Mouse (Mus musculus) megakaryocyte, embryonic 14.5 days (primary cell): ENCODE measurements at regions not wholly inside any gene's neighbourhood (a gene's known extent, or its start where the extent isn't known, plus 50 kb on each side); places are given as distances from the start of the nearest gene placed in this dataset.

Experiments
- FLI1 ChIP-seq: IDR thresholded peaks from 2 replicates; pipeline ENCODE4 v1.6.1; 2012; ENCODE audit warnings: low read length, inconsistent platforms, mixed read lengths
- GATA1 ChIP-seq: IDR thresholded peaks from 3 replicates; pipeline ENCODE4 v1.6.1; 2012; ENCODE audit warnings: mixed read lengths, low read length, inconsistent platforms, borderline replicate concordance

GRCm38 (mm10) chr17:14576159-14576558 is 117.9 kb downstream of the Thbs2 start:
- TF ChIP-seq GATA1 = no peak
- TF ChIP-seq FLI1 = no peak
